Mouse (Mus musculus): ENCODE measurements around the gene Plekha5. TPM values are rescaled to one million over a fixed set of nuclear protein-coding genes. Genes with fewer than 3 reads are reported as not detected.

Gene Plekha5
- polyA plus RNA-seq, 1 experiment from 2014 or later: 28.6 TPM

GRCm38 (mm10) chr6:140559411-140559810 lies 135.6 kb downstream of the Plekha5 start:
- Histone ChIP-seq H3K4me3 (ENCODE audit: low read depth, low read length) (no peak overlapping the region), H3K4me1 (replicated peaks; ENCODE audit: control insufficient read depth, insufficient read depth, low read length) (no peaks in the 10 kb centered on the region), H3K9ac (ENCODE audit: low read depth, low read length) (no peak overlapping the region), H3K36me3 (ENCODE audit: control insufficient read depth, insufficient read depth, low read length) (peaks cover 2% of the 10 kb centered on the region), H3K27ac (ENCODE audit: low read depth, low read length) (no peak overlapping the region), H3K27me3 (replicated peaks; ENCODE audit: control insufficient read depth, insufficient read depth, low read length) (no peaks in the 10 kb centered on the region), H3K4me2 (no peak overlapping the region), H3K9me3 (ENCODE audit: control insufficient read depth, low read length) (no peaks in the 10 kb centered on the region)
- ATAC-seq (replicated peaks; ENCODE audit: low FRiP score) (no peak), DNase-seq (ENCODE audit: low spot score) (no peak)
- WGBS: 75% methylated on average over 6 of the region's 6 CpGs

- 85% methylated on average over 9 of the region's 9 CpGs for WGBS
- Histone ChIP-seq H3K9ac (ENCODE audit: low read depth, low read length) (no peak overlapping the region), H3K36me3 (ENCODE audit: control insufficient read depth, insufficient read depth, low read length) (no peaks in the 10 kb centered on the region; the same call in 1 of the 2 replicates), H3K27me3 (replicated peaks; ENCODE audit: control insufficient read depth, insufficient read depth, low read length) (no peaks in the 10 kb centered on the region), H3K4me2 (no peak overlapping the region), H3K4me1 (replicated peaks; ENCODE audit: control insufficient read depth, insufficient read depth, low read length) (no peaks in the 10 kb centered on the region), H3K27ac (ENCODE audit: low read depth, low read length) (no peak overlapping the region), H3K4me3 (ENCODE audit: low read depth, low read length) (no peak overlapping the region), H3K9me3 (ENCODE audit: control insufficient read depth, low read length) (no peaks in the 10 kb centered on the region)
- DNase-seq (ENCODE audit: low spot score) (no peak), ATAC-seq (replicated peaks; ENCODE audit: low FRiP score) (no peak)
Observed at GRCm38 (mm10) chr6:140561151-140561916, 137.5 kb downstream of the Plekha5 start.

- ATAC-seq (replicated peaks; ENCODE audit: low FRiP score): no peak
- Histone ChIP-seq H3K4me3 (ENCODE audit: low read depth, low read length) (no peak overlapping the region), H3K4me2 (no peak overlapping the region), H3K36me3 (ENCODE audit: control insufficient read depth, insufficient read depth, low read length) (no peaks in the 10 kb centered on the region), H3K9me3 (ENCODE audit: control insufficient read depth, low read length) (no peaks in the 10 kb centered on the region), H3K4me1 (replicated peaks; ENCODE audit: control insufficient read depth, insufficient read depth, low read length) (no peaks in the 10 kb centered on the region), H3K9ac (ENCODE audit: low read depth, low read length) (no peak overlapping the region), H3K27me3 (replicated peaks; ENCODE audit: control insufficient read depth, insufficient read depth, low read length) (no peaks in the 10 kb centered on the region), H3K27ac (ENCODE audit: low read depth, low read length) (no peak overlapping the region)
- DNase-seq (ENCODE audit: low spot score): no peak
- 88% methylated on average over 9 of the region's 9 CpGs for WGBS
Observed at GRCm38 (mm10) chr6:140561917-140562590, 138.2 kb downstream of the Plekha5 start.

GRCm38 (mm10) chr6:140567199-140567598 lies 143.3 kb downstream of the Plekha5 start:
- no peak overlapping the region for H3K4me2 ChIP-seq
- H3K27ac ChIP-seq (ENCODE audit: low read depth, low read length): no peak overlapping the region
- no peaks in the 10 kb centered on the region for H3K9me3 ChIP-seq (ENCODE audit: control insufficient read depth, low read length)
- H3K36me3 ChIP-seq (ENCODE audit: control insufficient read depth, insufficient read depth, low read length): no peaks in the 10 kb centered on the region
- no peaks in the 10 kb centered on the region for H3K4me1 ChIP-seq (replicated peaks; ENCODE audit: control insufficient read depth, insufficient read depth, low read length)
- WGBS: 93% methylated on average over 2 of the region's 2 CpGs
- DNase-seq (ENCODE audit: low spot score): no peak
- no peak overlapping the region for H3K9ac ChIP-seq (ENCODE audit: low read depth, low read length)
- H3K27me3 ChIP-seq (replicated peaks; ENCODE audit: control insufficient read depth, insufficient read depth, low read length): no peaks in the 10 kb centered on the region
- no peak for ATAC-seq (replicated peaks; ENCODE audit: low FRiP score)
- H3K4me3 ChIP-seq (ENCODE audit: low read depth, low read length): no peak overlapping the region

- H3K27ac ChIP-seq (ENCODE audit: low read depth, low read length): no peak overlapping the region
Observed at GRCm38 (mm10) chr6:140567897-140568296, 144.0 kb downstream of the Plekha5 start.

GRCm38 (mm10) chr6:140570152-140570551 lies 146.3 kb downstream of the Plekha5 start:
- DNase-seq (ENCODE audit: low spot score): no peak
- no peaks in the 10 kb centered on the region for H3K9me3 ChIP-seq (ENCODE audit: control insufficient read depth, low read length)
- no peak overlapping the region for H3K4me3 ChIP-seq (ENCODE audit: low read depth, low read length)
- H3K36me3 ChIP-seq (ENCODE audit: control insufficient read depth, insufficient read depth, low read length): peaks cover 4% of the 10 kb centered on the region; the same call in 1 of the 2 replicates
- no peak overlapping the region for H3K9ac ChIP-seq (ENCODE audit: low read depth, low read length)
- H3K27me3 ChIP-seq (replicated peaks; ENCODE audit: control insufficient read depth, insufficient read depth, low read length): no peaks in the 10 kb centered on the region
- no peak for ATAC-seq (replicated peaks; ENCODE audit: low FRiP score)
- H3K27ac ChIP-seq (ENCODE audit: low read depth, low read length): no peak overlapping the region
- WGBS: 80% methylated on average over 11 of the region's 11 CpGs
- H3K4me1 ChIP-seq (replicated peaks; ENCODE audit: control insufficient read depth, insufficient read depth, low read length): no peaks in the 10 kb centered on the region
- no peak overlapping the region for H3K4me2 ChIP-seq

More at GRCm38 (mm10) chr6:140567897-140568296, 144.0 kb downstream of the Plekha5 start:
- WGBS: 78% methylated on average over 2 of the region's 2 CpGs
- H3K27me3 ChIP-seq (replicated peaks; ENCODE audit: control insufficient read depth, insufficient read depth, low read length): no peaks in the 10 kb centered on the region
- ATAC-seq (replicated peaks; ENCODE audit: low FRiP score): no peak
- no peaks in the 10 kb centered on the region for H3K36me3 ChIP-seq (ENCODE audit: control insufficient read depth, insufficient read depth, low read length)
- DNase-seq (ENCODE audit: low spot score): no peak
- no peak overlapping the region for H3K4me2 ChIP-seq
- no peaks in the 10 kb centered on the region for H3K9me3 ChIP-seq (ENCODE audit: control insufficient read depth, low read length)
- H3K9ac ChIP-seq (ENCODE audit: low read depth, low read length): no peak overlapping the region
- no peak overlapping the region for H3K4me3 ChIP-seq (ENCODE audit: low read depth, low read length)
- no peaks in the 10 kb centered on the region for H3K4me1 ChIP-seq (replicated peaks; ENCODE audit: control insufficient read depth, insufficient read depth, low read length)

- ATAC-seq (replicated peaks; ENCODE audit: low FRiP score) (no peak), DNase-seq (ENCODE audit: low spot score) (no peak)
- no peak overlapping the region for H3K9ac ChIP-seq (ENCODE audit: low read depth, low read length)
- no peak overlapping the region for H3K4me3 ChIP-seq (ENCODE audit: low read depth, low read length)
- H3K27me3 ChIP-seq (replicated peaks; ENCODE audit: control insufficient read depth, insufficient read depth, low read length): no peaks in the 10 kb centered on the region
- H3K36me3 ChIP-seq (ENCODE audit: control insufficient read depth, insufficient read depth, low read length): peaks cover 4% of the 10 kb centered on the region; the same call in 1 of the 2 replicates
- no peaks in the 10 kb centered on the region for H3K4me1 ChIP-seq (replicated peaks; ENCODE audit: control insufficient read depth, insufficient read depth, low read length)
- H3K4me2 ChIP-seq: no peak overlapping the region
- no peaks in the 10 kb centered on the region for H3K9me3 ChIP-seq (ENCODE audit: control insufficient read depth, low read length)
- H3K27ac ChIP-seq (ENCODE audit: low read depth, low read length): no peak overlapping the region
- WGBS: 85% methylated on average over 3 of the region's 3 CpGs
Observed at GRCm38 (mm10) chr6:140574943-140575342, 151.1 kb downstream of the Plekha5 start.

GRCm38 (mm10) chr6:140576133-140576532 lies 152.3 kb downstream of the Plekha5 start:
- ATAC-seq (replicated peaks; ENCODE audit: low FRiP score) (no peak), DNase-seq (ENCODE audit: low spot score) (no peak)
- Histone ChIP-seq H3K4me2 (no peak overlapping the region), H3K9ac (ENCODE audit: low read depth, low read length) (no peak overlapping the region), H3K27ac (ENCODE audit: low read depth, low read length) (no peak overlapping the region), H3K27me3 (replicated peaks; ENCODE audit: control insufficient read depth, insufficient read depth, low read length) (no peaks in the 10 kb centered on the region), H3K36me3 (ENCODE audit: control insufficient read depth, insufficient read depth, low read length) (peaks cover 4% of the 10 kb centered on the region; the same call in 1 of the 2 replicates), H3K4me1 (replicated peaks; ENCODE audit: control insufficient read depth, insufficient read depth, low read length) (no peaks in the 10 kb centered on the region), H3K4me3 (ENCODE audit: low read depth, low read length) (no peak overlapping the region), H3K9me3 (ENCODE audit: control insufficient read depth, low read length) (no peaks in the 10 kb centered on the region)
- WGBS: 73% methylated on average over 8 of the region's 8 CpGs

All from liver, embryonic 11.5 days (tissue).